ENCODE assay signal across 22 mouse cellular contexts in genomic region chr5:103716824-103717342, GRCm38 (mm10).
"Had no signal": no experiment of that assay in that cellular context is flagged by ENCODE, and none has a peak within 500 bp of the region (broad histone marks: within the 10 kb centered on the region; RNA-seq: fewer than 3 reads in every experiment).

No protein-coding gene starts in this region.

- H3K9me3 ChIP-seq: limb, embryonic 12.5 days; limb, embryonic 15.5 days; megakaryocyte, embryonic 14.5 days; midbrain, embryonic 10.5 days; midbrain, embryonic 13.5 days; neural tube, embryonic 13.5 days; stomach, embryonic 15.5 days had no signal

- H3K9ac ChIP-seq: limb, embryonic 12.5 days; limb, embryonic 15.5 days; liver, embryonic 14.5 days; liver, postnatal 0 days; midbrain, embryonic 13.5 days; neural tube, embryonic 13.5 days; stomach, embryonic 15.5 days had no signal

- H3K27me3 ChIP-seq: limb, embryonic 12.5 days; limb, embryonic 15.5 days; megakaryocyte, embryonic 14.5 days; neural tube, embryonic 13.5 days; stomach, embryonic 15.5 days had no signal

- H3K36me3 ChIP-seq: limb, embryonic 12.5 days; limb, embryonic 15.5 days; midbrain, embryonic 10.5 days; midbrain, embryonic 13.5 days; neural tube, embryonic 13.5 days; stomach, embryonic 15.5 days had no signal

- H3K27ac ChIP-seq: kidney, postnatal 0 days; left cerebral cortex, adult 2 months; limb, embryonic 12.5 days; limb, embryonic 15.5 days; liver, embryonic 14.5 days; midbrain, embryonic 10.5 days; midbrain, embryonic 13.5 days; neural tube, embryonic 13.5 days; stomach, embryonic 15.5 days had no signal

- H3K4me3 ChIP-seq: left cerebral cortex, adult 2 months; limb, embryonic 12.5 days; limb, embryonic 15.5 days; megakaryocyte, embryonic 14.5 days; midbrain, embryonic 10.5 days; midbrain, embryonic 13.5 days; myocyte; neural tube, embryonic 13.5 days; stomach, embryonic 15.5 days had no signal

- ATAC-seq: intestine, postnatal 0 days; liver, postnatal 0 days; midbrain, embryonic 13.5 days; midbrain, embryonic 16.5 days had no signal

- DNase-seq: kidney, adult 2 months; kidney, postnatal 25 days; layer of hippocampus, postnatal 36 days; left cerebral cortex, postnatal 4 days; liver, postnatal 0 days; right cerebral cortex, postnatal 25 days; spleen, adult 18-20 months; thymus, postnatal 36 days had no signal

- H3K4me1 ChIP-seq: limb, embryonic 15.5 days; midbrain, embryonic 13.5 days; stomach, embryonic 15.5 days had no signal

- H3K4me2 ChIP-seq: limb, embryonic 12.5 days; limb, embryonic 15.5 days; liver, embryonic 11.5 days; midbrain, embryonic 13.5 days; neural tube, embryonic 13.5 days; stomach, embryonic 15.5 days had no signal
